Mouse (Mus musculus): ENCODE results near the gene Lactbl1.

Gene Lactbl1

GRCm38 (mm10) chr4:136636511-136636910 is 14.1 kb downstream of the Lactbl1 start:
- no peak for DNase-seq (ENCODE audit: low read depth, low spot score)

GRCm38 (mm10) chr4:136636983-136637562 is 14.7 kb downstream of the Lactbl1 start:
- no peak for DNase-seq (ENCODE audit: low read depth, low spot score)

GRCm38 (mm10) chr4:136637563-136638229 is 15.3 kb downstream of the Lactbl1 start:
- peak; percentile 25 for DNase-seq (ENCODE audit: low read depth, low spot score)

- no peak for DNase-seq (ENCODE audit: low read depth, low spot score)
Observed at GRCm38 (mm10) chr4:136638230-136638750, 15.9 kb downstream of the Lactbl1 start.

- no peak for DNase-seq (ENCODE audit: low read depth, low spot score)
Observed at GRCm38 (mm10) chr4:136638890-136639289, 16.5 kb downstream of the Lactbl1 start.

- DNase-seq (ENCODE audit: low read depth, low spot score): peak; percentile 81
Observed at GRCm38 (mm10) chr4:136648922-136649479, 26.6 kb downstream of the Lactbl1 start.

GRCm38 (mm10) chr4:136649480-136650196 is 27.2 kb downstream of the Lactbl1 start:
- DNase-seq (ENCODE audit: low read depth, low spot score): no peak

- no peak for DNase-seq (ENCODE audit: low read depth, low spot score)
Observed at GRCm38 (mm10) chr4:136650261-136650660, 27.8 kb downstream of the Lactbl1 start.

GRCm38 (mm10) chr4:136651357-136651811 is 29.0 kb downstream of the Lactbl1 start:
- DNase-seq (ENCODE audit: low read depth, low spot score): peak; percentile 63

GRCm38 (mm10) chr4:136651882-136652527 is 29.6 kb downstream of the Lactbl1 start:
- no peak for DNase-seq (ENCODE audit: low read depth, low spot score)

- DNase-seq (ENCODE audit: low read depth, low spot score): no peak
Observed at GRCm38 (mm10) chr4:136652528-136652910, 30.1 kb downstream of the Lactbl1 start.

GRCm38 (mm10) chr4:136653019-136653418 is 30.6 kb downstream of the Lactbl1 start:
- no peak for DNase-seq (ENCODE audit: low read depth, low spot score)

GRCm38 (mm10) chr4:136653692-136654234 is 31.3 kb downstream of the Lactbl1 start:
- no peak for DNase-seq (ENCODE audit: low read depth, low spot score)

- no peak for DNase-seq (ENCODE audit: low read depth, low spot score)
Observed at GRCm38 (mm10) chr4:136657914-136658313, 35.5 kb downstream of the Lactbl1 start.

GRCm38 (mm10) chr4:136665068-136665467 is 42.6 kb downstream of the Lactbl1 start:
- no peak for DNase-seq (ENCODE audit: low read depth, low spot score)

GRCm38 (mm10) chr4:136666002-136666401 is 43.6 kb downstream of the Lactbl1 start:
- DNase-seq (ENCODE audit: low read depth, low spot score): peak; percentile 19

- DNase-seq (ENCODE audit: low read depth, low spot score): no peak
Observed at GRCm38 (mm10) chr4:136667757-136668156, 45.3 kb downstream of the Lactbl1 start.

- DNase-seq (ENCODE audit: low read depth, low spot score): no peak
Observed at GRCm38 (mm10) chr4:136672335-136673090, 50.1 kb downstream of the Lactbl1 start.

- DNase-seq (ENCODE audit: low read depth, low spot score): no peak
Observed at GRCm38 (mm10) chr4:136675439-136675838, 53.0 kb downstream of the Lactbl1 start.

GRCm38 (mm10) chr4:136678480-136678879 is 56.1 kb downstream of the Lactbl1 start:
- DNase-seq (ENCODE audit: low read depth, low spot score): peak; percentile 84

GRCm38 (mm10) chr4:136679221-136679620 is 56.8 kb downstream of the Lactbl1 start:
- DNase-seq (ENCODE audit: low read depth, low spot score): no peak

Measured in CD4-positive, CD25-positive, alpha-beta regulatory T cell, adult 2 months (primary cell).